Mouse (Mus musculus): ENCODE results near the gene Alpl. TPM values are rescaled to one million over a fixed set of nuclear protein-coding genes. Genes with fewer than 3 reads are reported as not detected.

Alpl gene
- polyA plus RNA-seq, 1 experiment from 2014 or later: 6.9 TPM

DNA sequence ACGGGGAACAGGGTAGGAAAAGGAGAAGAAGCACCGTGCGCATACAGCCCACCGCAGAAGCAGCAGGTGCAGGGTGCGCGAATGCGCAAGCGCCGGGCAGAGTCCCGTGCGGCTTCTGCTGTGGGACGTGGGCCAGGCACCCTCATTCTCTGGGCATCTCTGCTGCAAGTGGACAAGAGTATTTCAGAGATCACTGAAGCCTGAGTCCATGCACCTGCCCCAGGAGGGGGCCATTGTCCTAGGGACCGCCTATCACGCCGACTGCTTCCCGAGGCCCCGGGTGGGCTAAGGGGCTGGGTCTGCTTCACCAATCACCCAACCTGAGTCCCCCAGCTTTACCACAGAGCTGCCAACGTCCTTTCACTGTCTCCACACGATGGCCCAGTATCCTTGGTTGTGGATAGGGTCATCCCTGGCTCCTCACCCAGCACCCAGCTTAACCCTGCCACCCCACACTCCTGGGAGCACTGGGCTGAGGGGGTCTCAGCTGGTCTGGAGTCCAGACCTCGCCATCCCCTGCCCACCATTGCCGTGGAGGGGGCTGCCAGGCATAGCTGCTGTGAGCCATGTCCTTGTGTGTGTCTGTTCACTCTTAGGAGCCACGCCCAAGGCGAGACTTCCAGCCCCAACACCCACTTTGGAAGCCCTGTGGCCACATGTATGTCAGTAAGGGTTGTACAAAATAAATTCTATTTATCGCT is 66.9 kb downstream of the Alpl start:
- Histone ChIP-seq H3K27ac (no peak overlapping the region), H3K27me3 (peaks cover 25% of the 10 kb centered on the region), H3K36me3 (0 out of 2 replicates have a peak, but pooled peaks cover 3% of the 10 kb centered on the region), H3K9me3 (no peaks in the 10 kb centered on the region), H3K9ac (peak overlapping the region; percentile 43), H3K4me1 (replicated peaks) (peaks cover 36% of the 10 kb centered on the region), H3K4me2 (peak overlapping the region; percentile 65), H3K4me3 (peak overlapping the region; percentile 34)
- ATAC-seq (ENCODE audit: low FRiP score): peak; percentile 5; the same call in 1 of the 2 replicates
- 14% methylated on average over 24 of the region's 24 CpGs for WGBS

DNA sequence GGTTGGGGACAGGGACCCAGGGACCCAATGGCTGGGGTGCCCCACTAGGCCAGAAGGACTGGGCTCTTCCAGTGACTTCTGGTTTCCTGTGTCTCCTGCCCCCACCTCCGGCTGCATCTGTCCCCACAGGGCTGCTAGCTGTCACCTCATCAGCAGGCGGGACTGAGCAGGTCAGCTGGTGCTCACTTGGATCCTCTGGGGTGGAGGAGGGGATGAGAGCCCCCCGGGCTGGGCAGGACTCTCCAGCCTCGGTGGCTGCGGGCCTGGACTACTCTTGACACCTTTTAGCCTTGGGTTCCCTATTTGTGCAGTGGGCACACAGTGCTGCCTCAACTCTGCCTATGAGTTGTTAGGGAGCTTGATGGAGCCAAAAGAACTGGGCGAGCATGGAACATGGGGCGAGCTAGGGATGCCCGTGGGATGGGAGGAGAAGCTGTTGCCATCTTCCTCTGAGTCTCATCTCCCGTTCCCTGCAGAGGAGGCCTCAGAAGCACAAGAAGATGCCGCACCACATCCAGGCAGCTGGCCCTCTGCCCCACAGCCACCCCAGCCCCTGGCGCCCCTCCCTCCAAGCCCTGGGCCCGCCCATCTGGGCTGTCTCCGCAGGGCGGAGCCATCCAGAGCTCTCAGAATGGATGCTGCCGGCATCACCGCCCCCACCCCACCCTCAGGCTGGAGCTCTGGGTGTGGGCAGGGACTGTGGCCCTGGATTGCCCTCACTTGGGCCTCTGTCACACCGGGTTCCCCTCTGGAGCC is 67.6 kb downstream of the Alpl start:
- ATAC-seq (ENCODE audit: low FRiP score): peak; percentile 19
- peaks cover 43% of the 10 kb centered on the region for H3K4me1 ChIP-seq (replicated peaks)
- peaks cover 32% of the 10 kb centered on the region for H3K27me3 ChIP-seq
- H3K4me3 ChIP-seq: peak overlapping the region; percentile 34
- peak overlapping the region; percentile 65 for H3K4me2 ChIP-seq
- WGBS: 8% methylated on average over 17 of the region's 17 CpGs
- H3K9ac ChIP-seq: peak overlapping the region; percentile 43
- no peak overlapping the region for H3K27ac ChIP-seq
- no peaks in the 10 kb centered on the region for H3K9me3 ChIP-seq
- H3K36me3 ChIP-seq: 0 out of 2 replicates have a peak, but pooled peaks cover 3% of the 10 kb centered on the region

DNA sequence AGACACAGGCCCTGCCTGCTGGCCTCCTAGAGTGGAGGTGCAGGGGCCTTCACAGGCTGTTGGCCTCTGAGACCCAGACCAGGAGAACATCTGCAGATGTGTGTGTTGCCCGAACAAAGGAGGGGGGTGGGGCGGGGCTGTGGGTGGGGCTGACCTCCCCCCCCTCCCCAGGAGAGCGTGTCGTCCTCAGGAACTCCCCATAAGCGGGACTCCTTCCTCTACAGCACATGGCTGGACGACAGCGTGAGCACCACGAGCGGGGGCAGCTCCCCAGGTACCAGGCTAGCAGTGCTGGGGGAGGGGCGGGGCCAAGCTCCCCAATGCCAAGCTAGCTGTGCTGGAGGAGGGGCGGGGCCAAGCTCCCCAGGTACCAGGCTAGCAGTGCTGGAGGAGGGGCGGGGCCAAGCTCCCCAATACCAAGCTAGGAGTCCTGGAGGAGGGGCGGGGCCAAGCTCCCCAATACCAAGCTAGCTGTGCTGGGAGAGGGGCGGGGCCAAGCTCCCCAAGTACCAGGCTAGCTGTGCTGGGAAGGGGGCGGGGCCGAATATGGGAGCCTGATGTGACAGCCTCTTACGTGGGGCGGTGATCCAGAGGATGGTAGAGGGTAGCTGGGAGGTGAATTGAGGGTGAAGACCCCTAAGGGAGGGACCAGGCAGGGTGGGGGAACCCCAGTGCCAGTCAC is 68.5 kb downstream of the Alpl start:
- peak; percentile 36; the same call in 1 of the 2 replicates for ATAC-seq (ENCODE audit: low FRiP score)
- Histone ChIP-seq H3K9ac (peak overlapping the region; percentile 43; the same call in 1 of the 2 replicates), H3K4me1 (replicated peaks) (peaks cover 50% of the 10 kb centered on the region), H3K27me3 (peaks cover 39% of the 10 kb centered on the region), H3K27ac (peak overlapping the region; percentile 5; the same call in 1 of the 2 replicates), H3K9me3 (no peaks in the 10 kb centered on the region), H3K4me2 (peak overlapping the region; percentile 65; the same call in 1 of the 2 replicates), H3K36me3 (0 out of 2 replicates have a peak, but pooled peaks cover 3% of the 10 kb centered on the region), H3K4me3 (no peak overlapping the region)
- WGBS: 3% methylated on average over 18 of the region's 18 CpGs

DNA sequence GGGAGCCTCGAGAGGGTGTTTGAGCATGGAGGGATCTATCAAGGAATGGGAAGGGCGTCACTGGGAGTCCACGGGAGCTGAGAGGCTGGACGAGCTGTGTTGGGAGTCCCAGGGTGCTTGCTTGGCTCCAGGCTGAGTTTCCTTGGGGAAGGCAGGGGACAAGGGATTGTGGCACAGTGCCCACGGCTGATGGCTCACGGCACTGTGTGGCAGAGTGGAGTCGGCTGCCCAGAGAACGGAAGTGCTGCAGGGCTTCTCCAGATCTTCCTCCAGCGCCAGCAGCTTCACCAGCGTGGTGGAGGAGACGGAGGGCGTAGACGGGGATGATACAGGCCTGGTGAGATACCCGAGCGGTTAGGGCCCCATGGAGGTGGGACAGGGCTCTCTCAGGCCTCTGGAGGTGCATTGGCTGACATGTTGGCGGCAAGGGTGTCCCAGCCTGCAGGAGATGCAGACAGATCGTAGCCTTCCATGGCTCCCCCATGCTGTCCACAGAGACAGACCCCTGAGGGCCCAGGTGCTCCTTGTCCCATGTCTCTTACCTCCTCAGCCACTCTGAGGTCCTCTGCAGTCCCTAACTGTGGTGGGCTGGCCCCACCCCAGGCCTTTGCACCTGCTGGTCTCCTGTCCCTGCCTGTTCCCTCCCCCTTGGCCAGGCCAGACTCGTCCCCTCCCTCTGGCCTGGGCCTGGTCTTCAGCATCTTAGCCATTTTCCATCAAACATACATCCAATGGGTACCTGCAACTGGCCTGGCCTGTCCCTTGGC is 69.3 kb downstream of the Alpl start:
- 0 out of 2 replicates have a peak overlapping the region, but pooled peaks have one; percentile 65 for H3K4me2 ChIP-seq
- peaks cover 5% of the 10 kb centered on the region for H3K36me3 ChIP-seq
- H3K27ac ChIP-seq: 0 out of 2 replicates have a peak overlapping the region, but pooled peaks have one; percentile 5
- no peaks in the 10 kb centered on the region for H3K9me3 ChIP-seq
- H3K4me1 ChIP-seq (replicated peaks): peaks cover 50% of the 10 kb centered on the region
- 76% methylated on average over 18 of the region's 18 CpGs for WGBS
- no peak for ATAC-seq (ENCODE audit: low FRiP score)
- H3K27me3 ChIP-seq: peaks cover 39% of the 10 kb centered on the region
- H3K9ac ChIP-seq: peak overlapping the region; percentile 16; the same call in 1 of the 2 replicates
- H3K4me3 ChIP-seq: no peak overlapping the region

DNA sequence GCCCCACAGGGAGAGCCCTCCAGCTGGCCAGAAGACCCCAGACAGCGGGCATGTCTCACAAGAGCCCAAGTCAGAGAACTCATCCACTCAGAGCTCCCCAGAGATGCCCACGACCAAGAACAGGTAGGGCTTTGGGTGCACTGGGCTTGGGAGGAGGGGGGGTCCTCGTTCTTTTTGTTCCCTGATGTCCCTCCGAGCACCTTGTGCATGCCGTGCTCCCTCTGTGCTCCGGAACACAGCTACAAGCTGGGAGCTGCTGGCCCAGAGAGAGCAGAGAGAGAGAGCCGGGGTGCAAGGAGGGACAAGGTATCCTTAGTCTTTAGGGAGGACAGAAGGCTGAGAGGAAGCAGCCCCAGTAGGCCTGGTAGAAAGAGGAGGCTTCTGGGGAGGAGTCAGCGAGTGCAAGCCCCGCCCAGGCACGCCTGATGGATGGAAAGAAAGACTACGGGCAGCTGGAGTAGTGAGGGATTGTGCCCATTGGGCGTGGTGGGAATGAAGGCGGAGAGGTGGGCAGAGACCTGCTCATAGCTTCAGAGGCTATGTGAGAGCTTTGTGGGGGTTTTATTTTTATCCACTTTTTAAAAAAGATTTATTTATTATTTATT is 70.5 kb downstream of the Alpl start:
- no peak overlapping the region for H3K9ac ChIP-seq
- H3K4me3 ChIP-seq: no peak overlapping the region
- 81% methylated on average over 13 of the region's 13 CpGs for WGBS
- H3K4me1 ChIP-seq (replicated peaks): peaks cover 50% of the 10 kb centered on the region
- no peak overlapping the region for H3K27ac ChIP-seq
- H3K9me3 ChIP-seq: no peaks in the 10 kb centered on the region
- H3K36me3 ChIP-seq: peaks cover 11% of the 10 kb centered on the region
- H3K27me3 ChIP-seq: peaks cover 44% of the 10 kb centered on the region
- no peak for ATAC-seq (ENCODE audit: low FRiP score)
- H3K4me2 ChIP-seq: no peak overlapping the region

DNA sequence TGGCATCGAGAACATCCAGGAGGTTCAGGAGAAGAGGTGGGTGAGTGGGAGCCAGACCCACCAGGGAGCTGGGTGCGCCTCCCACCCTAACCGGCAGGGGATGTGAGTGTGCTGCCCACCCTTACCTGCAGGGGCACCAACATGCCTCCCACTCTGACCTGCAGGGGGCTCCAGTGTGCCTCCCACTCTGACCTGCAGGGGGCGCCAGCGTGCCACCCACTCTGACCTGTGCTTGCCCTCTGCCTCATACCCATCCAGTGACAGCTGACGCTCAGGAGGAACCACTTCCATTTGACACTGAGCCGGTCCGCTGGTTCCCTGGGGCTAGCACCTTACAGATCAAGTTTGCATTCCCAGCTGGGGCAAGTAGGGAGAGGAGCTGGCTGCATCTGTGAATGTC is 71.4 kb downstream of the Alpl start:
- peaks cover 51% of the 10 kb centered on the region for H3K27me3 ChIP-seq
- ATAC-seq (ENCODE audit: low FRiP score): no peak
- no peak overlapping the region for H3K4me3 ChIP-seq
- peaks cover 51% of the 10 kb centered on the region for H3K4me1 ChIP-seq (replicated peaks)
- 57% methylated on average over 8 of the region's 8 CpGs for WGBS
- H3K9me3 ChIP-seq: no peaks in the 10 kb centered on the region
- peaks cover 11% of the 10 kb centered on the region for H3K36me3 ChIP-seq
- H3K27ac ChIP-seq: no peak overlapping the region
- H3K9ac ChIP-seq: no peak overlapping the region
- H3K4me2 ChIP-seq: no peak overlapping the region

DNA sequence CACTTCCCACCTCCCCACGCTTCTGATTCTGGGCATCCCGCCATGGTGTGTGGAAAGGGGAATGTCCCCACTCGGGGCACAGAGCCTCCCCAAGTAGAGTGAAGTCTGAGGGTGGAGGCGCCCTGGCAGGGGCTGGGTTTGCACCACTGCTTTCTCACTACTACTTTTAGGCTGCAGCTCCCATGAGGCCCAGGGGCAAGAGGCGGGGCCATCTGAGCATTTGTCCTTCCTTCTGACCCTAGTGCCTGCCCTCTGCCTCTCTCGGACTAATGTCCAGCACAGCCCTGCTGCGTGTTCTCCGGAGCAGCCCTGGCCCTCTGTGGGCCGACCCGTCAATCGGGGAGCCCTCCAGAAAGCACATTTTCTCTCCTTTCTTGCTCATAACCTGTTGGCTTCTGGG is 72.0 kb downstream of the Alpl start:
- peaks cover 52% of the 10 kb centered on the region for H3K4me1 ChIP-seq (replicated peaks)
- peaks cover 11% of the 10 kb centered on the region for H3K36me3 ChIP-seq
- no peaks in the 10 kb centered on the region for H3K9me3 ChIP-seq
- 0 out of 2 replicates have a peak overlapping the region, but pooled peaks have one; percentile 27 for H3K4me2 ChIP-seq
- no peak overlapping the region for H3K27ac ChIP-seq
- 46% methylated on average over 11 of the region's 11 CpGs for WGBS
- H3K9ac ChIP-seq: 0 out of 2 replicates have a peak overlapping the region, but pooled peaks have one; percentile 51
- H3K4me3 ChIP-seq: no peak overlapping the region
- H3K27me3 ChIP-seq: peaks cover 46% of the 10 kb centered on the region
- ATAC-seq (ENCODE audit: low FRiP score): no peak

DNA sequence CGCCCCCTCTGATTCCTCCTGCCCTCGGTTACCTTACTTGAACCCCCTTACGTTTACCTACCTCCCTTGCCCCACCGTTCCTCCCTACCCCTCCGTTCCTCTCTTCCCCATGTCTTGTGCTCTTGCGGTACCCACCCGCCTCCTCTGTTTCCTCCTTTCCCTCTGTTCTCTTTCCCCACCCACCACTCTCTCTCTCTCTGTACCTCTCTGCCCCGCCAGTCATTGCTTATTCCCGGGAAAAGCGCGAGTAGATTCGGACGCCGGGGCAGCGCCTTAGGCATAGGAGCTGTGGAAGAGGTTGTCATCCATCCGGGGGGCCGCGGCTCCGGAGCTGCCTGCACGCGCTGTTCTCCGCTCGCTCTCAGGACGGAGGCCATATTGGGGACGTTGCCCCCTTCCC is 72.7 kb downstream of the Alpl start:
- Histone ChIP-seq H3K27ac (no peak overlapping the region), H3K9ac (peak overlapping the region; percentile 51), H3K4me1 (replicated peaks) (peaks cover 52% of the 10 kb centered on the region), H3K4me2 (peak overlapping the region; percentile 27), H3K27me3 (peaks cover 39% of the 10 kb centered on the region), H3K9me3 (no peaks in the 10 kb centered on the region), H3K4me3 (no peak overlapping the region), H3K36me3 (peaks cover 11% of the 10 kb centered on the region)
- WGBS: 41% methylated on average over 25 of the region's 25 CpGs
- ATAC-seq (ENCODE audit: low FRiP score): no peak

DNA sequence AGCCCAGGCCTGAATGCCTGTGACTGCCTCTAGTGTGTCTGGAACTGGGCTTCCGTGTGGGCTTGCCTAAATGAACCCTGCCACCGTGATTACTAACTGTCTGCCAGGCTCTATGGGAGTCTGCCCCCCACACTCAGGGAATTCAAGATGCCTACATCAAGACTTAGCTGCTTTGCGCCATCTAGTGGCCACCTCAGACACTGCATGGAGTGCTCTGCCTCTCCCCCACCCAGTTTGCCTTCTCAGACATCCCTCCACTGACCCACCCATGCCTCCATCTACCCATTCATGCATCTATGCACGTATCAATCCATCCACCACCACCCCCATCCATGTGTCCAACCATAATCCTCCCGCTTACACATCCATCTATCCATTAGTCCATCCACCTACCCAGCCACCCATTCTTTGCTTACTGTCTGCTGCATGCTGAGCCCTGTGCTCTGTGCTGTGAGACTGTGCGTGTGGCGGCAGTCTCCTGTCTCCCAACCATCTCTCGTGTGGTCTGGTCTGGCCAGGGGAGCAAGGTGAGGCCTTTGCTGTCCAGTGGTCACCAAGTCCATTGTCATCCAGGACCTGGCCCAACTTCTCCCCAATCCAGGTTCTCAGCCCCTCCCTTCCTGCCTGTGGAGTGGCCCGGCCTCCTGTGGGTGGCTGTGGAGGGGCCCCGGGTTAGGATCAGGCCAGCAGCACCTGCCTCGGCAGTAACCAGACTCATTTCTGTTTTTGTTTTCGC is 73.3 kb downstream of the Alpl start:
- Histone ChIP-seq H3K9me3 (no peaks in the 10 kb centered on the region), H3K4me1 (replicated peaks) (peaks cover 52% of the 10 kb centered on the region), H3K4me2 (peak overlapping the region; percentile 17; the same call in 1 of the 2 replicates), H3K27ac (no peak overlapping the region), H3K36me3 (peaks cover 11% of the 10 kb centered on the region), H3K27me3 (peaks cover 35% of the 10 kb centered on the region), H3K4me3 (no peak overlapping the region), H3K9ac (peak overlapping the region; percentile 51; the same call in 1 of the 2 replicates)
- WGBS: 28% methylated on average over 12 of the region's 12 CpGs
- ATAC-seq (ENCODE audit: low FRiP score): no peak

DNA sequence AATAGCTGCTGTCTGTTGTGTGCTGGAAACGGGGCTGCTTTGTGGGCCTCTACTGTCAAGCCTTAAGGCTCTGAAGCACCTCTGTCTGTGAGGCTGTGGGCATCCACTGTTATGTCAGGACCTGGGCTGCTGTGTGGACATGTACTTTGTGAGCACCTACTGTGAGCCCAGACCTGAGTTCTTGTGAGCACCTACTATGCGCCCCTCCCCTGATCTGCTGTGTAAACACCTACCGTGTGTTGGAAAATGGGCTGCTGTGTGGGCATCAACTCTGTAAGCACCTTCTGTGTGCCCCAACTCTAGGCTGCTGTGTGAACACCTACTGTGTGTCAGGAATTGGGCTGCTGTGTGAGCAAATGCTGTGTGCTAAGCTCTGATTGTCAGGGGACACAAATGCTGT is 74.0 kb downstream of the Alpl start:
- H3K27ac ChIP-seq: no peak overlapping the region
- H3K9ac ChIP-seq: no peak overlapping the region
- H3K36me3 ChIP-seq: peaks cover 11% of the 10 kb centered on the region
- WGBS: 94% methylated on average over 3 of the region's 3 CpGs
- H3K4me3 ChIP-seq: no peak overlapping the region
- H3K9me3 ChIP-seq: no peaks in the 10 kb centered on the region
- ATAC-seq (ENCODE audit: low FRiP score): no peak
- peaks cover 46% of the 10 kb centered on the region for H3K4me1 ChIP-seq (replicated peaks)
- no peak overlapping the region for H3K4me2 ChIP-seq
- peaks cover 38% of the 10 kb centered on the region for H3K27me3 ChIP-seq

DNA sequence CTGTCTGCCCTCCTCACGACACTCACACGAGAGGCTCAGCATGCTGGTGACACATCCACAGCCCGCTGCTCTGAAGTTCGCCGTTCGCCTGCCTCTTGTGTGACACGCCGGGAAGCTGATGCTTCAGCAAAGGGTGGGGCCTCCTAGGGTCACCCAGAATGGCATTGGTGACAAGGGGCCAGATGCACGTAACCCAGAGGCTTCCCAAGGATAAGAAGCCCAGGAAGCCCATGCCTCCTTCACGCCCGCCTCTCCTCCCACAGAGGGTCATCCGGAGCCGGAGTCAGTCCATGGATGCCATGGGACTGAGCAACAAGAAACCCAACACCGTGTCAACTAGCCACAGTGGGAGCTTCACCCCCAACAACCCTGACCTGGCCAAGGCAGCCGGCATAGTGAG is 74.6 kb downstream of the Alpl start:
- Histone ChIP-seq H3K9ac (no peak overlapping the region), H3K27me3 (peaks cover 38% of the 10 kb centered on the region), H3K9me3 (no peaks in the 10 kb centered on the region), H3K4me1 (replicated peaks) (peaks cover 39% of the 10 kb centered on the region), H3K4me2 (no peak overlapping the region), H3K36me3 (peaks cover 11% of the 10 kb centered on the region), H3K4me3 (no peak overlapping the region), H3K27ac (no peak overlapping the region)
- no peak for ATAC-seq (ENCODE audit: low FRiP score)
- 83% methylated on average over 15 of the region's 15 CpGs for WGBS

All from hindbrain, embryonic 13.5 days (tissue).